Mouse (Mus musculus) kidney, postnatal 0 days (tissue): ENCODE results near the gene Oaf. TPM values are rescaled to one million over a fixed set of nuclear protein-coding genes. Genes with fewer than 3 reads are reported as not detected.

Experiments
- ATAC-seq: fragments of 200-750 bp; cut with Nextera tagmentation; replicated peaks from 2 replicates; pipeline ENCODE4 v1.8.0; 2017; ENCODE audit warnings: low read depth, moderate number of reproducible peaks, moderate TSS enrichment, moderate library complexity; ENCODE audit not compliant: low FRiP score
- DNase-seq: peaks from one replicate; pipeline ENCODE4 v3.0.0-alpha.2; 2016; ENCODE audit warnings: low spot score
- H3K27ac ChIP-seq: fragments of 300-500 bp; sonication (generic); 2 replicates; pipeline ENCODE4 v1.5.1; 2014; ENCODE audit warnings: mild to moderate bottlenecking
- H3K27me3 ChIP-seq: fragments of 300-500 bp; sonication (generic); 2 replicates; pipeline ENCODE4 v1.6.1; 2014; ENCODE audit warnings: low read length, mixed read lengths; ENCODE audit not compliant: insufficient read depth
- H3K36me3 ChIP-seq: fragments of 300-500 bp; sonication (generic); 2 replicates; pipeline ENCODE4 v1.6.1; 2014; ENCODE audit warnings: low read length, mixed read lengths; ENCODE audit not compliant: insufficient read depth
- H3K4me1 ChIP-seq: fragments of 300-500 bp; sonication (generic); replicated peaks from 2 replicates; pipeline ENCODE4 v1.6.1; 2014; ENCODE audit warnings: antibody characterized with exemption, low read length, mixed read lengths; ENCODE audit not compliant: insufficient read depth
- H3K4me2 ChIP-seq: fragments of 300-500 bp; sonication (generic); 2 replicates; pipeline ENCODE4 v1.6.1; 2014; ENCODE audit warnings: mild to moderate bottlenecking, low read length, moderate library complexity, mixed read lengths
- H3K4me3 ChIP-seq: fragments of 300-500 bp; sonication (generic); replicated peaks from 2 replicates; pipeline ENCODE4 v1.5.1; 2014; ENCODE audit warnings: low read depth, low read length
- H3K9ac ChIP-seq: fragments of 300-500 bp; sonication (generic); 2 replicates; pipeline ENCODE4 v1.6.1; 2014; ENCODE audit warnings: low read depth, low read length
- H3K9me3 ChIP-seq: fragments of 300-500 bp; sonication (generic); replicated peaks from 2 replicates; pipeline ENCODE4 v1.6.1; 2016; ENCODE audit warnings: low read length, inconsistent platforms, mixed read lengths
- CTCF ChIP-seq: IDR thresholded peaks from 2 replicates; pipeline ENCODE4 v1.5.1; 2016; ENCODE audit warnings: antibody characterized with exemption, low read depth, mild to moderate bottlenecking, moderate library complexity
- WGBS: fragments of 180-500 bp; shearing (Covaris S2); extraction: QIAGEN DNeasy Blood & Tissue Kit; methylation state at CpG from one replicate; pipeline ENCODE4 v1.1.7; 2014; 5-methylcytosine and 5-hydroxymethylcytosine counted together
- polyA plus RNA-seq: library from polyadenylated mRNA; unstranded; fragments of >200 nt; fragmentation: Nextera tagmentation; extraction: Ambion mirVana; gene quantifications from 2 replicates; pipeline ENCODE4 v1.2.1, GENCODE M21; 2015

Gene Oaf
- polyA plus RNA-seq, 1 experiment from 2014 or later, result 62.9 TPM

GRCm38 (mm10) chr9:43222429-43222715, 17.3 kb downstream of the Oaf start:
- no peak overlapping the region for H3K4me2 ChIP-seq
- peaks cover 25% of the 10 kb centered on the region for H3K4me1 ChIP-seq
- WGBS, result 61% methylated on average over 8 of the region's 8 CpGs
- peaks cover 8% of the 10 kb centered on the region for H3K36me3 ChIP-seq
- H3K4me3 ChIP-seq, result no peak overlapping the region
- H3K9ac ChIP-seq, result no peak overlapping the region
- TF ChIP-seq CTCF, result peak; percentile 54; the same call in 1 of the 2 replicates
- H3K27ac ChIP-seq, result no peak overlapping the region
- H3K9me3 ChIP-seq, result no peaks in the 10 kb centered on the region
- DNase-seq (no peak), ATAC-seq (no peak)
- no peaks in the 10 kb centered on the region for H3K27me3 ChIP-seq

GRCm38 (mm10) chr9:43221643-43222428, 17.9 kb downstream of the Oaf start:
- WGBS, result 49% methylated on average over 18 of the region's 18 CpGs
- ATAC-seq (peak; percentile 41), DNase-seq (peak; percentile 92)
- no peak overlapping the region for H3K27ac ChIP-seq
- no peaks in the 10 kb centered on the region for H3K27me3 ChIP-seq
- no peak overlapping the region for H3K9ac ChIP-seq
- H3K36me3 ChIP-seq, result peaks cover 8% of the 10 kb centered on the region
- no peaks in the 10 kb centered on the region for H3K9me3 ChIP-seq
- H3K4me3 ChIP-seq, result no peak overlapping the region
- H3K4me2 ChIP-seq, result no peak overlapping the region
- peak; percentile 98 for TF ChIP-seq CTCF
- H3K4me1 ChIP-seq, result peaks cover 23% of the 10 kb centered on the region

- ATAC-seq, result peak; percentile 34; the same call in 1 of the 2 replicates
- H3K27ac ChIP-seq, result peak overlapping the region; percentile 70
- H3K4me1 ChIP-seq, result peaks cover 10% of the 10 kb centered on the region
- H3K36me3 ChIP-seq, result no peaks in the 10 kb centered on the region
- peak; percentile 91 for TF ChIP-seq CTCF
- peaks cover 3% of the 10 kb centered on the region; the same call in 1 of the 2 replicates for H3K27me3 ChIP-seq
- no peak overlapping the region for H3K4me3 ChIP-seq
- 18% methylated on average over 11 of the region's 11 CpGs for WGBS
- H3K9me3 ChIP-seq, result no peaks in the 10 kb centered on the region
- peak; percentile 90 for DNase-seq
- H3K4me2 ChIP-seq, result peak overlapping the region; percentile 17
- no peak overlapping the region for H3K9ac ChIP-seq
These were observed 28.8 kb downstream of the Oaf start for GRCm38 (mm10) chr9:43210771-43211450.

GRCm38 (mm10) chr9:43210190-43210682, 29.5 kb downstream of the Oaf start, which contains the start of gene Pou2f3:
Gene Pou2f3 (minus strand): TSS chr9:43210369.
- peak; percentile 76 for ATAC-seq
- peak; percentile 87 for DNase-seq
- Histone ChIP-seq H3K27me3 (peaks cover 10% of the 10 kb centered on the region), H3K36me3 (no peaks in the 10 kb centered on the region), H3K9me3 (no peaks in the 10 kb centered on the region), H3K4me1 (peaks cover 15% of the 10 kb centered on the region), H3K27ac (peak within 1 kb of the TSS; percentile 70), H3K4me2 (peak within 1 kb of the TSS; percentile 17), H3K4me3 (no peak within 1 kb of the TSS), H3K9ac (no peak within 1 kb of the TSS)
- no peak for TF ChIP-seq CTCF
- WGBS, result 9% methylated on average over 13 of the region's 13 CpGs

- DNase-seq (no peak), ATAC-seq (no peak)
- Histone ChIP-seq H3K4me2 (peak overlapping the region; percentile 65), H3K9ac (no peak overlapping the region), H3K4me1 (peaks cover 15% of the 10 kb centered on the region), H3K4me3 (peak overlapping the region; percentile 29), H3K27me3 (peaks cover 13% of the 10 kb centered on the region), H3K36me3 (no peaks in the 10 kb centered on the region), H3K27ac (no peak overlapping the region), H3K9me3 (no peaks in the 10 kb centered on the region)
- WGBS, result 2% methylated on average over 15 of the region's 15 CpGs
- TF ChIP-seq CTCF, result no peak
These were observed 33.7 kb downstream of the Oaf start for GRCm38 (mm10) chr9:43206022-43206390.

- no peak overlapping the region for H3K27ac ChIP-seq
- DNase-seq (no peak), ATAC-seq (0 out of 2 replicates have a peak, but pooled peaks have one; percentile 31)
- peaks cover 13% of the 10 kb centered on the region for H3K27me3 ChIP-seq
- H3K4me3 ChIP-seq, result peak overlapping the region; percentile 29
- no peaks in the 10 kb centered on the region for H3K36me3 ChIP-seq
- no peak overlapping the region for H3K9ac ChIP-seq
- peak overlapping the region; percentile 65 for H3K4me2 ChIP-seq
- TF ChIP-seq CTCF, result peak; percentile 51
- H3K4me1 ChIP-seq, result peaks cover 11% of the 10 kb centered on the region
- WGBS, result 2% methylated on average over 41 of the region's 41 CpGs
- no peaks in the 10 kb centered on the region for H3K9me3 ChIP-seq
These were observed 34.2 kb downstream of the Oaf start for GRCm38 (mm10) chr9:43205343-43206021.
